15 mouse cellular contexts compared by ENCODE assay signal in the genomic region with DNA sequence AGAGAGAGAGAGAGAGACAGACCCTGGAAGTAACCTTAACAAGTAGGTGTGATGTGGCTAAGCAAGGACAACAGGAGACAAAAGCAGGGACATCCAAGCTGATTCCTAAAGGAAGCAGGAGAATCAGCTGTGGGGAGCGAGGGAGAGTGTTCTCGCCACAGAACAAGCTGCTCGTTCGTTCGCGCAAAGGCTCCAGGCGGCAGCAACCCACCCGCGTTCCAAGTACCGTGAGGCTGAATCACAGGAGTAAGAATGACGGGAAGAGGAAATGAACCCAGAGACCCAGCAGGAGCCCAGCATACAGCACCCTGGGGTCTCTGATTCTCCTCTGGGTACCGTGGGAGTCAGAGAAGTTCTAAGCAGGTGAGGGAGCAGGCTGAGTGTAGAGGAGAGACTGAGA. TPM values are rescaled to one million over a fixed set of nuclear protein-coding genes. Genes with fewer than 3 reads are reported as not detected.
A peak's percentile ranks its signal among the peaks of the same experiment; 100 is the strongest.
DNase-seq lines count a peak whose midpoint lies in the region; ATAC-seq and TF ChIP-seq lines count a peak whose summit lies in the region.
"Had no signal": no experiment of that assay in that cellular context is flagged by ENCODE, and none has a peak within 500 bp of the region (broad histone marks: within the 10 kb centered on the region; RNA-seq: fewer than 3 reads in every experiment).

No protein-coding gene starts in this region.

- H3K36me3 ChIP-seq in hindbrain, embryonic 13.5 days = no peaks in the 10 kb centered on the region
- H3K36me3 ChIP-seq in hindbrain, embryonic 12.5 days = no peaks in the 10 kb centered on the region
- no peaks in the 10 kb centered on the region for H3K36me3 ChIP-seq in hindbrain, embryonic 15.5 days
- H3K36me3 ChIP-seq in midbrain, embryonic 16.5 days (ENCODE audit: control insufficient read depth, insufficient read depth, low read length) = no peaks in the 10 kb centered on the region
- H3K36me3 ChIP-seq: embryonic facial prominence, embryonic 15.5 days had no signal

- no peaks in the 10 kb centered on the region for H3K9me3 ChIP-seq in hindbrain, embryonic 13.5 days
- H3K9me3 ChIP-seq in hindbrain, embryonic 12.5 days (replicated peaks) = no peaks in the 10 kb centered on the region
- H3K9me3 ChIP-seq in hindbrain, embryonic 15.5 days = no peaks in the 10 kb centered on the region
- no peaks in the 10 kb centered on the region for H3K9me3 ChIP-seq in midbrain, embryonic 16.5 days (replicated peaks; ENCODE audit: control insufficient read depth, low read length, poor library complexity, severe bottlenecking)
- H3K9me3 ChIP-seq: embryonic facial prominence, embryonic 15.5 days had no signal

- H3K4me3 ChIP-seq in hindbrain, embryonic 13.5 days = no peak overlapping the region
- no peak overlapping the region for H3K4me3 ChIP-seq in hindbrain, embryonic 12.5 days
- no peak overlapping the region for H3K4me3 ChIP-seq in cortical plate, adult 2 months (ENCODE audit: insufficient read depth, low read length)
- H3K4me3 ChIP-seq in hindbrain, embryonic 15.5 days = no peak overlapping the region
- no peak overlapping the region for H3K4me3 ChIP-seq in midbrain, embryonic 16.5 days (ENCODE audit: low read depth, low read length)
- H3K4me3 ChIP-seq: embryonic facial prominence, embryonic 15.5 days had no signal

- no peak overlapping the region for H3K4me2 ChIP-seq in hindbrain, embryonic 13.5 days
- H3K4me2 ChIP-seq in hindbrain, embryonic 12.5 days (replicated peaks) = no peak overlapping the region
- H3K4me2 ChIP-seq in hindbrain, embryonic 15.5 days = no peak overlapping the region
- H3K4me2 ChIP-seq in midbrain, embryonic 16.5 days (ENCODE audit: low read length) = no peak overlapping the region
- H3K4me2 ChIP-seq: embryonic facial prominence, embryonic 15.5 days; heart, embryonic 11.5 days had no signal

- H3K9ac ChIP-seq in hindbrain, embryonic 13.5 days = no peak overlapping the region
- H3K9ac ChIP-seq in hindbrain, embryonic 12.5 days = no peak overlapping the region
- no peak overlapping the region for H3K9ac ChIP-seq in hindbrain, embryonic 15.5 days
- no peak overlapping the region for H3K9ac ChIP-seq in midbrain, embryonic 16.5 days (ENCODE audit: low read depth, low read length)
- H3K9ac ChIP-seq: embryonic facial prominence, embryonic 15.5 days; liver, embryonic 14.5 days had no signal

- H3K4me1 ChIP-seq in hindbrain, embryonic 13.5 days (replicated peaks) = peaks cover 79% of the 10 kb centered on the region
- H3K4me1 ChIP-seq in hindbrain, embryonic 12.5 days = peaks cover 71% of the 10 kb centered on the region
- H3K4me1 ChIP-seq in cortical plate, adult 2 months (ENCODE audit: control insufficient read depth, insufficient read depth, low read length) = peaks cover 31% of the 10 kb centered on the region
- peaks cover 60% of the 10 kb centered on the region for H3K4me1 ChIP-seq in hindbrain, embryonic 15.5 days (replicated peaks)
- peaks cover 16% of the 10 kb centered on the region for H3K4me1 ChIP-seq in midbrain, embryonic 16.5 days (ENCODE audit: control insufficient read depth, insufficient read depth, low read length)

- DNase-seq in lung, postnatal 36 days = no peak
- DNase-seq: gastrocnemius, postnatal 25 days; kidney, postnatal 10 days; lung, postnatal 10 days; thymus, postnatal 25 days had no signal

- no peak for TF ChIP-seq POLR2A in cortical plate, adult 2 months (IDR thresholded peaks at IDR 0.05; ENCODE audit: extremely low read depth, insufficient read depth, low read length)

- no peak for TF ChIP-seq CTCF in cortical plate, adult 2 months (IDR thresholded peaks at IDR 0.05; ENCODE audit: extremely low read depth, insufficient read depth, low read length)

- no peak for ATAC-seq in hindbrain, embryonic 13.5 days (ENCODE audit: low FRiP score)
- no peak for ATAC-seq in hindbrain, embryonic 12.5 days (ENCODE audit: low FRiP score)
- no peak for ATAC-seq in hindbrain, embryonic 15.5 days (ENCODE audit: low FRiP score, low read depth)
- no peak for ATAC-seq in midbrain, embryonic 16.5 days
- ATAC-seq in cerebellum, adult (ENCODE audit: insufficient number of reproducible peaks, low FRiP score, low TSS enrichment) = no peak
- ATAC-seq: intestine, embryonic 16.5 days had no signal

- peak overlapping the region; percentile 73 for H3K27ac ChIP-seq in hindbrain, embryonic 13.5 days
- H3K27ac ChIP-seq in hindbrain, embryonic 12.5 days = no peak overlapping the region
- peak overlapping the region; percentile 63 for H3K27ac ChIP-seq in cortical plate, adult 2 months (ENCODE audit: insufficient read depth, low read length)
- H3K27ac ChIP-seq in hindbrain, embryonic 15.5 days (replicated peaks) = peak overlapping the region; percentile 71
- peak overlapping the region; percentile 2 for H3K27ac ChIP-seq in midbrain, embryonic 16.5 days (ENCODE audit: low read length)
- H3K27ac ChIP-seq: embryonic facial prominence, embryonic 15.5 days; liver, embryonic 14.5 days had no signal

- H3K27me3 ChIP-seq in hindbrain, embryonic 13.5 days = no peaks in the 10 kb centered on the region
- H3K27me3 ChIP-seq in hindbrain, embryonic 12.5 days = no peaks in the 10 kb centered on the region
- H3K27me3 ChIP-seq in hindbrain, embryonic 15.5 days = no peaks in the 10 kb centered on the region
- no peaks in the 10 kb centered on the region for H3K27me3 ChIP-seq in midbrain, embryonic 16.5 days (ENCODE audit: control insufficient read depth, insufficient read depth, low read depth, low read length)
- H3K27me3 ChIP-seq: embryonic facial prominence, embryonic 15.5 days had no signal

- WGBS in hindbrain, embryonic 13.5 days = 73% methylated on average over 12 of the region's 12 CpGs
- WGBS in hindbrain, embryonic 12.5 days = 78% methylated on average over 12 of the region's 12 CpGs
- 48% methylated on average over 12 of the region's 12 CpGs for WGBS in hindbrain, embryonic 15.5 days
- 77% methylated on average over 12 of the region's 12 CpGs for WGBS in midbrain, embryonic 16.5 days

RNA-seq across cellular contexts. Expression of a gene that starts 52.1 kb away (rescaled TPM):
- polyA plus RNA-seq in hindbrain, embryonic 13.5 days (2015; fragmentation: Nextera tagmentation; extraction: Ambion mirVana) = 24.7 and 29.7 TPM in 2 replicates
- polyA plus RNA-seq in hindbrain, embryonic 12.5 days (2016; fragmentation: Nextera tagmentation; extraction: Ambion mirVana) = 40.8 and 43.8 TPM in 2 replicates
- polyA plus RNA-seq in cortical plate, adult 2 months (2012; rRNA removed) = 81.9 and 83.3 TPM in 2 replicates
- 27.0 and 27.4 TPM in 2 replicates for polyA plus RNA-seq in hindbrain, embryonic 15.5 days (2015; fragmentation: Nextera tagmentation; extraction: Ambion mirVana)
- polyA plus RNA-seq in midbrain, embryonic 16.5 days (2015; fragmentation: Nextera tagmentation; extraction: Ambion mirVana) = 19.3 and 22.0 TPM in 2 replicates
